Mouse (Mus musculus): Measurements from ENCODE around the gene Pipox. TPM values are rescaled to one million over a fixed set of nuclear protein-coding genes. Genes with fewer than 3 reads are reported as not detected.

The Pipox gene
- 194 TPM for polyA plus RNA-seq (2014; fragmentation: Illumina TruSeq; extraction: RNeasy Lipid Tissue Mini Kit (QIAGEN cat#74804); ENCODE audit: low read depth, low replicate concordance)

DNA sequence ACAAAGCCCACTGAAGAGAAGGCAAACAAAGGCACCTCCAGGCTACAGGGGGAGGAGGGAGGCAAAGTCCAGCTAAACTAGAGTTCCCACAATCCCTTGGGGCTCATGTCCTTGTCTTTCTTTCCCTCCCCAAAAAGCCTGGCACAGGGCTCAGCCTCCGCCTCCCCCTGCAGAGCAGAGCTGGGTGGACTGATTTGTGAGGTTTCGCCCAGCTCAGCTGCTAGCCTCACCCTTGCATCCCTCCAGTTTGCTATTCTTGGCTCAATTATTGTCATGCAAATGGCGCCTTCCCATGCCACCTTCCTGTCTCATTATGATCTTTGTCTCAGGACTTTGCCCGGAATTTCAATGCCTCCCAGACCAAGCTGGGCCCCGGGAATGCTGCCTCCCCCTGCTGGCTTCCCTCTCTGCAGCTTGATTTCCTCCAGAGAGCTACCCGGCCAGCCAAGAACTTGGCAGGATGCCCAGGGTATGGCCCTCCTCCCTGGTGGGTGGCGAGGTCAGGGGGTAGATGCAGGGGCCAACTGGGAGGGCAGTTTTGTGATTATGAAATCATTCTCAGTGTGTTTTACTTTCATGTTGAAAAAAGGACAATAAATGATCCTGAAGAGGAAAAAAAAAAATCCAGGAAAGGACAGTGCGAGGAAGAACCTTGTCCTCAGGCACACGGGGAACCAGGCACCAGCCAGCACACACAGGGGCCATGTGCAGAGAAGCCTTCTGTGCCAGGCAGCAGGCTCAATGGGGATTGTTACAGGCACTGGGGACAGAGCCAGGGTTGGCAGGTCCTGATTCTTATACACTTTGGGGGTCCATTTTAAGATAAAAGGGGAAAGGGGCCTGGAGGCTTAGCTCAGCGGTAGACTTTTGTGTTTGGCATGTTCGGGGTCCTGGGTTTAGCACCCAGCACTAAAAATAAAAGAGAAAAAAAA lies at the start of gene Pipox:
TSS of gene Pipox (minus strand) at position 310 of the 932 bp plus-strand sequence.

GRCm38 (mm10) chr11:77930751-77931540 lies 37.0 kb upstream of the Pipox start, which contains the start of gene Sez6:
TSS of gene Sez6 (plus strand) at chr11:77930800.

Other genes with a start within 250 kb of the Pipox start
- 70.6 TPM for gene Nufip2, start 207.9 kb downstream of the Pipox start, polyA plus RNA-seq (2014; fragmentation: Illumina TruSeq; extraction: RNeasy Lipid Tissue Mini Kit (QIAGEN cat#74804); ENCODE audit: low read depth, low replicate concordance)
- gene Cryba1, start 168.8 kb downstream of the Pipox start, polyA plus RNA-seq (2014; fragmentation: Illumina TruSeq; extraction: RNeasy Lipid Tissue Mini Kit (QIAGEN cat#74804); ENCODE audit: low read depth, low replicate concordance): not detected
- 33.1 TPM for gene Myo18a, start 130.8 kb downstream of the Pipox start, polyA plus RNA-seq (2014; fragmentation: Illumina TruSeq; extraction: RNeasy Lipid Tissue Mini Kit (QIAGEN cat#74804); ENCODE audit: low read depth, low replicate concordance)
- gene Gm10277, start 106.3 kb downstream of the Pipox start, polyA plus RNA-seq (2014; fragmentation: Illumina TruSeq; extraction: RNeasy Lipid Tissue Mini Kit (QIAGEN cat#74804); ENCODE audit: low read depth, low replicate concordance): not detected
- gene Sez6, start 36.7 kb upstream of the Pipox start, polyA plus RNA-seq (2014; fragmentation: Illumina TruSeq; extraction: RNeasy Lipid Tissue Mini Kit (QIAGEN cat#74804); ENCODE audit: low read depth, low replicate concordance): not detected
- 8.5 TPM for gene Phf12, start 88.7 kb upstream of the Pipox start, polyA plus RNA-seq (2014; fragmentation: Illumina TruSeq; extraction: RNeasy Lipid Tissue Mini Kit (QIAGEN cat#74804); ENCODE audit: low read depth, low replicate concordance)
- gene Dhrs13, start 138.2 kb upstream of the Pipox start, polyA plus RNA-seq (2014; fragmentation: Illumina TruSeq; extraction: RNeasy Lipid Tissue Mini Kit (QIAGEN cat#74804); ENCODE audit: low read depth, low replicate concordance): 6.5 TPM
- 6.2 TPM for gene Flot2, start 143.8 kb upstream of the Pipox start, polyA plus RNA-seq (2014; fragmentation: Illumina TruSeq; extraction: RNeasy Lipid Tissue Mini Kit (QIAGEN cat#74804); ENCODE audit: low read depth, low replicate concordance)
- 5.8 TPM for gene Eral1, start 186.3 kb upstream of the Pipox start, polyA plus RNA-seq (2014; fragmentation: Illumina TruSeq; extraction: RNeasy Lipid Tissue Mini Kit (QIAGEN cat#74804); ENCODE audit: low read depth, low replicate concordance)
- gene Fam222b, start 200.6 kb upstream of the Pipox start, polyA plus RNA-seq (2014; fragmentation: Illumina TruSeq; extraction: RNeasy Lipid Tissue Mini Kit (QIAGEN cat#74804); ENCODE audit: low read depth, low replicate concordance): 6.8 TPM